Mouse (Mus musculus) lung, postnatal 14 days (tissue): ENCODE measurements around the gene Ccdc114.
"Not testable (repeated sequence)": the region's sequence is repeated elsewhere in the genome, so short reads cannot be mapped to it uniquely, and the experiment has no call there.

Experiments
- DNase-seq: peaks from one replicate; pipeline ENCODE4 v3.0.0; 2021

The Ccdc114 gene

DNA sequence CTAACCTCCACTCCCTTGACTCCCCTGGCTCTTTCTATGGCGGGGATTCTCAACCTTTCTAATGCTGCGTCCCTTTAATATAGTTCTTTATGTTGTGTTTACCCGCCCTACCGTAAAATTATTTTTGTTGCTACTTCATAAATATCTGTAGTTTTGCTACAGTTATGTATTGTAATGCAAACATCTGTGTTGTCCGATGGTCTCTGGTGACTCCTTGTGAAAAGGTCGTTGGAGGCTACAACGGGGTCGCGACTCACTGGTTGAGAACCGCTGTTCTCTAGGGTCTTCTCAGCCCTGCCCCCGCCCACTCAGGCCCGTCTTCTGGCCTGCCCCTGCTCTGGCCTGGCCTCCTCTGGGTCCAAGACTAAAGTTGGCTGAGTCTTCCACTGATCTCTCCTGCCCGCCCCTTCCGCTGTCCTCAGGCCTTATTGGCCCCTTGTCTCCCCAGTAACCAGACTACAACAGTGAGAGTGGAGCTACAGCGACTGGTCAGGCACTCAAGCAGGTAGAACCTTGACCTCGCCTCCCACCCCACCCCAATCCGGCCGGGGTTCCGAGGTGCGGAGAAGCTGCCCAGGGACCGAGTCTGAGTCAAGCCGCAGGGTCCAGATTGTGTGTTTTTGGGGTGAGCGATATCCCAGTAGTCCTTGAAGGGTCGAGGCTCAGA, at the start of gene Ccdc114:
Gene Ccdc114, plus strand, starts transcription at position 311 of the 667 bp plus-strand sequence.
- DNase-seq: peak; percentile 73

DNA sequence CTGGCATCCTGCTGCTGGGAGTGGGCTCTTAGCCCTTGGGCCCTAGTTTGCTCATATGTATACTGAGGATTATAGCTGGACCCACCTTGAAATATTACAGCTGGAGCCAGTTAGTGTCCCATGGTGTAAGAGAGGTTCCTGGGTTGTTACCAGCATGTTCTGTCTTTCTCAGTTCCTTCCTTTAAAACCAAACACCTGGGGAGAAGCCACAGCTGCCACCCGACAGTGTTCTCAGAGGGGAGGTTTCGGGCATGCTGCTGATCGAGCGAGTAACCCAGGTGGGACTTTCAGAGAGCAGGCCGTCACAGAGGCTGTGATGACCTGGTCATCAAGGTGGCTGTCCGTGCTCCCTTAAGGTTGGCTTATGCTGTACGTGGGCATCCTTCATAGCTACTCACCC, 47.0 kb upstream of the Ccdc114 start:
- no peak for DNase-seq

DNA sequence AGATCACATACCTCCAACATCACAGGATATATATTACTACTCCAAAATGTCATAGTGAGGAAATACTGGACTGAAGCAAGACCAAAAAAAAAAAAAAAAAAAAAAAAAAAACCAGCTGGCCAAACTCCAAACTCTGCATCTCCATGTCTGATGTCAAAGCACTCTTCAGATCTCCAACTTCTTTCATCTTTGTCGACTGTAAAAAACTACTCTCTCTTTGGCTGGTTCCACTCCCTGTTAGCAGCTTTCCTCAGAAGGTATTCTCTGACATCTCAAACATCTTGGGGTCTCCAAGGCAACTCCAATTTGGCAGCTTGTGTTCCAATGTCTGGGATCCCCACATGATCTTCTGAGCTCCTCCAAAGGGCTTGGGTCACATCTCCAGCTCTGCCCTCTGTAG, 45.6 kb upstream of the Ccdc114 start, which contains the start of gene Grin2d:
Gene Grin2d, minus strand, starts transcription at position 101 of the 400 bp plus-strand sequence.
- not testable (repeated sequence) for DNase-seq

DNA sequence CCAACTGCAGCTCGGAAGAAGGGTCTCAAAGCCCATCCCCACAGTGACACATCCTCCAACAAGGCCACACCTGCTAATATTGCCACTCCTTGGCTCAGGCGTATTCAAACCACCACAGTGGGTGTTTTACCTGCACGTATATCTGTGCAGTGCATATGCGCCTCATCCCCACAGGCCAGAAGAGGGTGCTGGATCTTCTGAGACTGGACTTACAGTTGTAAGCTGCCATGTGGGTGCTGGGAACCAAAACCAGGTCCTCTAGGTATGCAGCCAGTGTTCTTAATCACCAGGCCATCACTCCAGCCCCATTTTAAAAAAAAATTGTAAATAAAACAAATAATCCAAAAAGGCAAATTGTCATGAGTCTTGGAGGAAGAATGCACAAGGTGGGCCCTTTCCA, 43.3 kb upstream of the Ccdc114 start:
- no peak for DNase-seq

DNA sequence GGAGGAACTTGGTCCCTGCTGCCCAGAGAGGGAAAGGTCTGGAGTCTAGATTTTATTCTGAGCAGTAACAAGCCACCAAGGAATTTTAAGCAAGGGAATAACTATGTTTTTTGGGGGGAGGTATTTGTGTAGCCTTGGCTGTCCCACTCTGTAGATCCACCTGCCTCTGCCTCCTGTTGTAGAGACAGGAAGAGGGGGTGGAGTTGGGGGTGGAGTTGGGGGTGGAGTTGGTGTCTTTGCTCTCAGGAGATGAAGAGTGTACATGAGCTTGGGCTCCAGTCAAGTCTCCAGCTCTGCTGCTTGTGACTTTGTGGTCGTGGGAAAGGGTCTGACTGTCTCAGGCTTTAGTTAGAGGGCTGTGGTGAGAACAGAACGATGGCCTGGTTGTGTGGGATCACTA, 42.9 kb upstream of the Ccdc114 start:
- no peak for DNase-seq

DNA sequence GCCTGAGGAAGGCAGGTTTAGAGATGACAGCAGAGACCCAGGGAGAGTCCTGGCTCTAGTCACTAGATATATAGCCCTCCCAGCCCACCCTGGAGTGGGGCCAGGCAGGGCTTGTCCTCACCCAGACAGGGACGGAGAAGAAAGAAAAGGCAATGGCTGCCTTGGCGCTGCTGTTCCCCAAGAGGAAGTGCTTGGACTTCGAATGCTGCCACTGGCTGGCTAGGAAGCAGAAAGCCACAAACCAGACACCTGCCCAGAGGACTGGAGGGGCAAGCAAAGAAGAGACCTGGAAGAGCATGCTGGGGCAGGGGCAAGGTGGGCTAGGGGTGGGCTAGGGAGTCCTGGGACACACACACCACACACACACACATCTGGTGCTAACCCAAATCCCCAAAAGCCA, 36.6 kb upstream of the Ccdc114 start:
- no peak for DNase-seq

DNA sequence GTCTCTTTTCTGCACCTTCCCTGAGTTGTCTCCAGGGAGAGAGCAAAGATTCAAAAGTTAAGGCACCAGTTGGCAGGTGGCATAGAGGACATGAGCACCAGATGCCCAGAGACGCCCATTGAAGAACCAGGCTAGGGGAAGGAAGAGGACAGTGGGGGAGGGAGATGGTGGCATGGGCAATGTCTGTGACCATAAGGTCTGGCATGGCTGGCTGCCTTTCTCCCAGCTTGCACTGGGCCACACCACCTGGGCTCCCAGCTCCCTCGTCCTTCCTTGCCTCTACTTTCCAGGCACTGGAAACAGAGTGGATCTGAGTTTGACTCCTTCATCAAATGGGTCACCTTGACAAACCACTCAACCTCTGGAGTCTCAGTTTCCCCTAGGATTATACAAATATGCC, 31.2 kb upstream of the Ccdc114 start:
- DNase-seq: no peak

DNA sequence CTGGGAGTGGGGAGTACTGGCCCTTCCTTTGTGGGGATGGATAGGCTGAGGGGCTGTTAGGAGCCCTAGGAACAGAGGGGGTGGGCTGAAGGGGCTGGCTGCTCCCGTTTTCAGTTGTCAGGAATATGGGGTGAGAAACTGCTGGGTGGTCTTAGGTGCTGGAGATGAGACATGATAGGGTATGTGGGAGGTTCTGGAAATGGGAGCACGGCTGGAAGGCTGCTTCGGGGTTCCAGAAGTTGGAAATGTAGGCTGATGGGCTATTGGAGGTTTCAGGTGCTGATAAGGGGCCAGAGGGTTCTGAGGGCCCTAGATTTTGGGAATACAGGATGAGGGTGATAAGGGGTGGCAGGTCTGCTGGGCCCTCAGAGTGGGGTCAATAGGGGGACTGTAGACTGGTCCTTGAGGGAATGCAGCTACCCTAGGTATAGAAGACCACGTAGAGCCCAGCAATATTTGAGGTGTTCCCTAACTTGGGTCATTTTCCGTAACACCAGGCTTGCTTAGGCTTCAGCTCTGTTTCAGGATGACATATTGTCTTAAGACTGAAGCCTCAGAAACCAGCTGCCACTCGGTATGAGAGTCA, 27.8 kb upstream of the Ccdc114 start:
- no peak for DNase-seq

DNA sequence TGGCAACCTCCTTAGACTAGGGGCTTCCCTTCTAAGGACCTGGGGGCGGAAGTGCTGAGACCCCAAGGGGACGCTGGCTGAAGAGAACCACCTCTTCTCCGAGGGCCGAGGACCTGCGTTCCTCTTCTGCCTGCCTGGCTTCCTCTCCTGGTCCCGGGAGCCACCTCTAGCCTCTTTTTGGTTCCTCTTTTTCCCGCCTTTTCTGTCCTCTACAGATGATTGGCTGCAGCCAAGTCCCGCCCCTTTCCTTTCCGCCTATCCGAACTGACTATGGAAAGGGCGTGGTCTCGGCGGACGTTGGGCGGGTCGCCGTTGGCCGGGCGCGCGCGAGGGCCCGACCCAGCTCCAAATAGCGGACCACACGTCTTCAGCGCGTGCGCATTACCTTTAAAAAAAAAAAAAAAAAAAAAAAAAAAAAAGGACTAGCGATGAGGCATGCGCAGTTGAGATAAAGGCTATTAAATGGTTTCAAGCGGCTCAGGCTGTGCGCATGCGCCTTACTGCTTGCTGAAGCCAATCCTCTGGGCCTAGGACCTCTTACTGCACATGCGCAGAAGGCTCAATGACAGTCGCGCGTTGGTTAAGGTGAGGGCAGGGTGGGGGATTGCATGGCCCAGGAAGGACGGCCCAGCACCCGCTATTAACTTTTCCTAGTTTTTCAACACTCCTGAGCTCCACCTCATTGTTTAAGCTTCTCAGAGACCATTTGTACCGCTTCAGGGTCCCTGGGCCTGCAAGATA, 27.2 kb upstream of the Ccdc114 start, which contains the start of the genes Syngr4 and Tmem143:
Gene Syngr4, minus strand, starts transcription at position 198 of the 741 bp plus-strand sequence.
Gene Tmem143, plus strand, starts transcription at position 425 of the 741 bp plus-strand sequence.
- DNase-seq: peak; percentile 96

DNA sequence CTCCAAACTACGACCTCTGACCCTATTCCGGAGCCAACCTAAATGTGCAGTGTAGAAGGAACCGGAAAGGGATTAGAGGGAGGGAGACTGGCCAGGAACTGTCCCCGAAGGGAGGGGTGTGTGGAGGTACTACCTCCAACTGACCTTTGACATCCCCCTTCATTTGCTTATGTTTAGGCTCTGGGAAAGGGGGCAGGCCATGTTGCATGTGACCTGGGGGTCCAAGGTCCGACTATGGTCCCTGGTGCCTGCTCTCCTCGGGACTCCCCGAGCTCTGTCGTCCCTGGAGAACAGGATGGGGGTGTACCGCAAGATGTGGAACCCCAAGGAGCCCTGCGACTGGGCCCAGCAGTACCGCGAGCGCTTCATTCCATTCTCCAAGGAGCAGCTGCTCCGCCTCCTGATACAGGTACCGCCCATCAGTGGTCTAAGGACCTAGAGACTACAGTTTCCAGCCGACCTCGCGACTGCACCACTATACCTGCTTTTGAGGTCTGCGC, 26.6 kb upstream of the Ccdc114 start:
- peak; percentile 57 for DNase-seq

DNA sequence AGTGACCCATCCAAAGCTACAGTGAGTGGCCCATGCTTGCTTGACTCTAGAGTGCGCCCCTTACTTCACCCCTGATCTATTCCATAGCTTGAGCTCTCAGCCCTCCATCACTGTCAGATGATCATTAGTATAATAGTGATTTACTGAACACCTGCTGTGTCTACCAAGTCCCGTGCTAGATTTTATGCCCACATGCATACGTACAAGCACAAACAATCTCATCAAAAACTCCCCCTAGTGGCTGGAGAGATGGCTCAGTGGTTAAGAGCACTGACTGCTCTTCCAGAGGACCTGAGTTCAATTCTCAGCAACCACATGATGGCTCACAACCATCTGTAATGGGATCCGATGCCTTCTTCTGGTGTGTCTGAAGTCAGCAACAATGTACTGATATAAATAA, 25.7 kb upstream of the Ccdc114 start:
- DNase-seq: peak; percentile 17

DNA sequence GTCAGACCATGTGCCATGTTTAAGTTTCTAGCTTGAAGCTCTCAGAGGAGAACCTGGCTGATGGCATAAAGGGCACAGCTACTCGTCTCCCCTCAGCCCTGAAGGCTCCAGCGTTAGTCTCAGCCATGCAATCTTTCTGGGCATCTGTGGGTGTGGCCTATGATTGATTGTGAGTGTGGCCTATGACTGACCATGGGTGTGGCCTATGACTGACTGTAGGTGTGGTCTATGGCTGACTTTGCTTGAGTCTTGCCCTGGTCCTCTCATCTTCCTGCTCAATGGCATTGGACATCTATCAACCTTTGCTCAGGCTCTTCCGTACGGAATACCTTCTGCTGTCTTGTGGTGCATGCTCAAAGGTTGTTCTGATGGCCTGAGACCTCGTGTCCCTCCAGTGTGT, 22.3 kb upstream of the Ccdc114 start:
- peak; percentile 19 for DNase-seq

DNA sequence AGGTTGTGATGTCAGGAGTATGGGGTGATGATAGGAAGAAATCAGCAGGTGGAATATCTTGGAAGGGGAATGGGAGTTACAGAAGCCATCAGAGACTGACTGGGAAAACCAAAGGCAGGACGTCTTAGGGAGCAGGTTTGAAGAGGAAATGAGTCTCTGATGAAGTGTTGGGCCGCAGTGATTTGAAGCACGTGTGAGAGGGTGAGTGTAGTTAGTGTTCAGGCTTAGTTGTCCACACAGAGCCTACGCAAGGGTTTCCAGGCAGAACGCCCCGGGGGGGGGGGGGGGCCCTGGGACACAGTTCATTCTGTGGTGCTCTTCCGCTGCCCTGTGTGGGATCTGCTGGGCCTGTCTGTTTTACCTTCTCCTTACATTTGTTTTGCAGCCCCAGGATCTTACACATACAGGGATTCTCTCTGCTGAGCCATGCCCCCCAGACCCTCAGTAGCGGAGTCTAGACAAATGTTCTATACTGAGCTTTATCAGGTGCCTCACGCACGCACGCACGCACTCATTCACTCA, 21.3 kb upstream of the Ccdc114 start:
- no peak for DNase-seq

DNA sequence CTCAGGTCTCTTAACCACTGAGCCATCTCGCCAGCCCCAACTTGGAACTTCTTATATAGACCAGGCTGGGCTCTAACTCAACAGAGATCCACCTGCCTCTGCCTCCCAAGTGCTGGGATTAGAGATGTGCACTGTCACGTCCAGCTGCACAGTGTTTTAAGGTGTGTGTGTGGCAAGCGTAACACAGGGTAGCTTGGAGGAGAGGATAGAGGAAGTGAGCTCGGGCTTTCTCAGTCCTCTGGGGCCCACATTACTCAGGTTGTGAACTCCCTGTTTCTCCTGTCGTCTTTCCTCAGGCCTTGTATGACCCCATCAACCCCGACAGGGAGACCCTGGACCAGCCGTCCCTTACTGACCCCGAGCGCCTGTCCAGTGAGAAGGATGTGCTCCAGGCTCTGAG, 17.2 kb upstream of the Ccdc114 start:
- DNase-seq: no peak

DNA sequence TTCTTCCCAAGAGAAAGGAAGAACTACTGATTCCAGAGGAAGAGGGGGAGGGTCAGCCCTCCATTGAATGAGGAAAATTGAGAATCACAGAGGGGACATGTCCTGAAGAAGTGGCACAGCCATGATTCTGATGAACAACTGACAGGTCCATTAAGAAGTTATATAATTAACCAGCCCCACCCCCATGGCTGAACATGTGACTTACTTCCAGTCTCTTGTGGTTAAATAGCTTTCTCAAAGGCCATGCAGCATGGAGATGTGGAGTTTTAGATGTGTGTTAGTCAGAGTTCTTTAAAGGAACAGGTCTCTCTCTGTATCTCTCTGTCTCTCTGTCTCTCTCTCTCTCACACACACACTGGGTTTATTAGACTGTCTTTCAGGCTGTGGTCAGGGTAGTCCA, 15.5 kb upstream of the Ccdc114 start:
- DNase-seq: no peak

DNA sequence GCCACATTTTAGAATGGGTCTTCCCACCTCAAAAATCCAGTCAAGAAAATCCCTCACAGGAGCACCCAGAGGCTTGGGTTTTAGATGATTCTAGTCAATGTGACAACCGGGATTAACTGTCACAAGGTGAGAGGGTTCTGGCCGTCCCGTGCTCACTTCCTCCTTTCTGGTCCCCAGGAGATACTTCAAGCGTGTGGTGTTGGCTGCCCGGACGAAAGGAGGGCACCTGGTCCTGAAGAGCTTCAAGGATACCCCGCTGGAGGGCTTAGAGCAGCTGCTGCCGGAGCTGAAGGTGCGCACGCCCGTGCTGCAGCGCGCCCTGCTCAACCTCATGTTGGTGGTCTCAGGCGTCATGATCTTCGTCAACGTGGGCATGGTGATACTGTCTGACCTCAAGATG, 14.7 kb upstream of the Ccdc114 start:
- no peak for DNase-seq

DNA sequence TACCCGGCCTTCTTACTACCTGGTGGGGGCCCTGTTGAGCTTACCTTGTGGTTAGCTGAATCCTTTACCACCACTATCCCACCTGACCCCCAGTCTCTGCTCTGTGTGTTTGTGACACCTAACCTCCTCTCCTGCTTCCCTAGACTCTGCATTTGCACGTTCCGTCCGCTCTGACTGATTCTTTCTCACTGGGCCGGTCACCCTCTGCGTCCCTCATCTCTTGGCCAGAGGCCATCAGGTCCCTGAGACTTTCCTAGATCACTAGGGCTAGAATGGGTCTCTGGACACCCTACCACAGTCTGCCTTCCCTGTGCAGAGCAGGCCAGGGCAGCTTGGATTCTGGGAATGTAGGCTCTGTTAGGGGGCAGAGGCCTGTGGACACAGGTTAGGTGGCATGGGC, 9.8 kb upstream of the Ccdc114 start:
- DNase-seq: no peak

DNA sequence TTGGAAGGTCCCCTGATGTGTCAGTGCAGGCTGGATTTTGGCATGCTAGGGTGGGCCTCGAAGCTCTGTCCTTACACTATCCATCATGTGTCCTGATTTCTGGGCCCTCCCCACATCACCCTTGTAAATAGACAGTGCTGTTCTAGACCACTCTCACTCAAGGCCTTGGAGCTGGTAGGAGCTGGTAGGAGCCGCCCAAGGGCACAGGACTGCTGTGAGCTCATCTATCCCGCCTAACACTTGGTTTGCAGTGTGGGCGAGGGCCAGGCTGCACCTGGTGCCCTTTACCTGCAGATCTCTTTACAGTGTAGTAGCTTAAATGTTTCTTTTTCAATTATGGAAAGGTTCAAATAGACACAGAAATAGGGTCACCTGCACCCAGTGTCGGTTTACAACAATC, 8.9 kb upstream of the Ccdc114 start:
- DNase-seq: no peak

DNA sequence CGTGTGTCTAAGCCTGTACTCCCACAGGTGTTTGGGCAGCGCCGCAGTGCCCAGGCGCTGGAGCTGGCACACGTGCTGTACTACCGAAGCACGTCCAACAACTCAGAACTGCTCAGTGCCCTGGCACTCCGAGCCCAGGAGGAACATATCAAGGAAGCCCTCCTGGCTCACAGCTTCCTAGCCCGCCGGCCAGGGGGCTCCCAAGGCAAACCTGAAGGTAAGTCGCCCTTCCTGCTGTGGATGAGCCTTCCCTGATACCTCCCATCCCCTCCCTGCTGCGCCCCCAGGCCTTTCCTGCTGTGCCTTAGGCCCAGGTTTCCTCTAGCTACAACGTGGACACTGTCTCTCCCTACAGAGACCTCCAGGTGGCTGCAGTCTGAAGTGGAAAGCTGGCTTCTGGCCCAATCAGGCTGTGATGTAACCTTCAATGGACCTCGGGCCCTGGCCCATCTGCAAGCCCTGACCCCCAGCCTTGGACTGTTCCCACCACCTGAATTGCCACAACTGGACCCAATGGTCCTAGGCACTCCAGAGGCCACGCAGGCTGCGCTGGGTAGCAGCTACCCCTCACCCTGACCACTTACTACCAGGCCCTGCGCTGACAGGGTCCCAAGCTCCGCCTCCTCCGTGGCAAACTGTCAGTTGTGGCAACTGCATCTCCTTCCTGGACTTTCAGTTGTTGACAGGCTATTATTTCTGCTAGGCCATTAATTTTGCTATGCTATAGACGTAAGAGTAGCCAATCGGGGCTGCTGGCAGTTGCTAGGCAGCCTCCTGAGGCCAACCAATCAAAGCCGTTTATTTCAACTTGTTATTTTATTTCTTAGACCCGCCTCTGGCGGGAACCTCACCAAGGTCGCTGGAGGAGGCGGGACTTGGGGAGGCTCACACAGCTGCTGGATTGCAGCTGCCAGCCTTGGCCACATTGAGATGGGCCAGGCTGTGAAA, 7.5 kb upstream of the Ccdc114 start:
- DNase-seq: peak; percentile 75

DNA sequence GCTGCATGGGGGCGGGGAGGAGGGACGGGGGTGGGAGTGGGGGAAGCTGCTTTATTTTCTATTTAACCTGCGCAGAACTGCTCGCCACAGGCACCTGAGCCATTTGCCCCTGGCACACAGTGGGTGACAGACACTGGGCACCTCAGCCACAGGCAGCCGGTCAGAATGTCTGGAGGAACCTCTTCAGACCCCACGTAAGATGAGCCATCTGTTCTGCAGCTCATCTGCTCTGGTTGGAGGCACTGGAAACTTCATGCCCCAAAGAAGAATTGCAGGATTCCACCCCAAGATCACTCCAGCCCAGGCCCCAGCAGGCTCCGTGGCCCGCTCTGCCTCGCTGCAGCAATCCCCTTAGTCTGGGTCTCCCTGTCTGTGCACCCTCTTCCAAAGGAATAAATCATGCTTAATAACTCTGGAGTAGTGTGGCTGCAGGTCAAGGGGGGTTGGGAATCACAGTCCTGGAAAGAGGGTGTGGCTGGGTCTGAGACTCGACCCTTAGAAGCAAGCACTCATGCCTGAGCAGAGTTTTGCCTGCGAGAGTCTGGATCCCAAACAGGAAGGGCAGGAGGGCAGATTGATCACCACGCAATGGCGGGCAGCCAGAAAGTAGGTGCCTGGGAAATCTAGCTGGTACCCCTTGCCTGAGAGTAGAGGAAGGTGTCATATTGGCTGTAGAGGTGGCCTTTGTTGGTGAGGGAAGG, 6.7 kb upstream of the Ccdc114 start:
- peak; percentile 11 for DNase-seq

DNA sequence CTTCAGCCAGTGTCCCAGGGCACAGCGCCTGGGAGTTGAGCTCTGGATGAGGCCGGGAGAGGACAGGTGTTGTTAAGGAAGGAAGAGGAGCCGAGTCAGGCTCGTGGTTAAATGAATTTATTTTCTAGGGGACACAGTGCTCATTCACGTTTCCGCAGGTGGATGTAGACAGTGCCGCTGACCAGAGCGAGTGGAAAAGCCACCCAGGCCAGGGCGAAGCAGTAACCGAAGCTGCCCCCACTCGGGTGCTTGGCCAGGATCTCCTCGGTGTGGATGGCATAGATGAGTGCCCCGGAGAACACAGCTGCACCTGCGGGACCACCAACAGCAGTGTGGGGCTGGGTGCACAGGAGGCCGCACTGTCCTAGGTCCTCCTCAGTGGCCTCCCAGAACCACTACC, 5.9 kb upstream of the Ccdc114 start:
- DNase-seq: no peak
